Mouse (Mus musculus) ovary, postnatal 10 days (tissue): ENCODE data around the gene Sptbn4.
A peak's percentile ranks its signal among the peaks of the same experiment; 100 is the strongest.

Experiments used
- DNase-seq: peaks from one replicate; pipeline ENCODE4 v3.0.0; 2022; ENCODE audit warnings: low spot score

The Sptbn4 gene

GRCm38 (mm10) chr7:27433349-27433748 is 14.1 kb downstream of the Sptbn4 start:
- DNase-seq, result no peak

GRCm38 (mm10) chr7:27429135-27429534 is 18.4 kb downstream of the Sptbn4 start:
- no peak for DNase-seq

DNA sequence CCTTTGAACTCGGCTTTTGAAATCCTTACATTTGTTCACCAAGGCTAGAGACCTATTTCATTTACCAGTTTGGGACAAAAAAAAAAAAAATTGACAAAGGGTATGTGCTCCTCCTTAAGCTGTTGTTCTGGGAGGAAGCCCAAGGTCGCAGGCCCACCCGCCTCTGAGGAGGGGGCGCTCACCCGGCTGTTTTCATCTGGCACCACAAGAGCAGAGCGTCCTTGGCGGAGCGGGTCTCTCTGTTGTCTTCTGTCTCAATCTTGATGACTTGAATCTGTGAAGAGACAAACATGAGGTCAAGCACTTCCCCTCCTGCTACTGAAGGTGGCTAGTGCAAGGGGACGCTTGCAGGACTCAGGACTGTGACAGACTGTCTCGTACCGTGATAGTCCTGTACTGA is 19.5 kb downstream of the Sptbn4 start:
- DNase-seq, result no peak

DNA sequence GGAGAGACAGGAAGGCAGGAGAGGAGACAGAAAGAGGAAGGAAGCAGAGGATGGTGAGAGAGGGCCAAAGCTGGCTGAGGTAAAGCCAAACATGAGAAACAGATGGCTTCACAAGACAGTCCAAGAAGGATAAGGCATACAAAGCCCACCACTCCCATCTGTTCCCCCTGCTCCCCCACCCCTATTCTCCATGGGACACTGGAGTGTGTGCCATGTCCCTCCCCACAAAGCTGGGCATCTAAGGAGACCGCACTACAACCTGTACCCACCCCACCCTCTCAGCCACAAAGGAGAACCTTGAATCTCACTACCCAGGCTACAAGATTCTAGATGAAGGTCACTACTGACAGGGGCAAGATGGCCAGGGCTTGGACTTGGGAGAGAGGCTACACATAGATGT is 20.1 kb downstream of the Sptbn4 start:
- no peak for DNase-seq

GRCm38 (mm10) chr7:27423556-27424326 is 23.7 kb downstream of the Sptbn4 start:
- DNase-seq, result no peak

DNA sequence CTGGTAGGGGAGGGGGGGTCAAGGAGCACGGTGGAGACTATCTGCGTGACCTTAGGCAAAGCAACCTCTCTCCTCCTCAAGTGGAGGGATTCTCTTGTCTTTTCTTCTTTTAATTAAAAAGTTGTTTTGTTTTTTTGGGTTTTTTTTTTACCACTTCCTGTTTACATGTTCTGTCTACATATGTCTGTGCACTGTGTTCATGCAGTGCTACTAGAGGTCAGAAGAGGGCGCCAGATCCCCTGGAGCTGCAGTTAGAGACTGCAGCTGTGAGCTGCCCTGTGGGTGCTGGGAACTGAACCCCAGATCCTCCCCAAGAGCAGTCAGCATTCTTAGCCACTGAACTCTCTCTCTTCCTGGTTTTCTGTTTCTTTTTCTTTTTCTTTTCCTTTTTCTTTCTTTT is 28.4 kb downstream of the Sptbn4 start:
- no peak for DNase-seq

- DNase-seq, result no peak
Measured at GRCm38 (mm10) chr7:27417151-27417550, 30.3 kb downstream of the Sptbn4 start.

GRCm38 (mm10) chr7:27408379-27409176 is 38.9 kb downstream of the Sptbn4 start:
- DNase-seq, result peak; percentile 61

DNA sequence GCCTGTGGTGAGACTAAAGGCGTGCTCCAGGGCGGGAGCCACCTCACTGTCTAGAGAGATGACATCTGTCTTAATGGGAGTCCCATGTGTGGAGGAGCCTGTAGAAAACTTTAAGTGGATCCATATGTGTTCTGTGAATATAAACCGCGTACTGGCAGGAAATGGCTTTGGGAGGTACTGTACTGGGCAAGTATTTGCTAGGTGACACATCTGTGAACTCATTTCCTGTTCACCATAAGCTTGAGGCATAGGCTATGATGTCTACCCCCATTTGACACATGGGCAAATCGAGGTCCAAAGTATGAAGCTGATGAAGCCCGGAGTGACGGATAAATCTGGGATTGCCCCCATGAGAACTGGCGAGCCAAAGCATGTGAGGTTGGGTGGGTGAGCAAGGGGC is 39.7 kb downstream of the Sptbn4 start:
- DNase-seq, result no peak

DNA sequence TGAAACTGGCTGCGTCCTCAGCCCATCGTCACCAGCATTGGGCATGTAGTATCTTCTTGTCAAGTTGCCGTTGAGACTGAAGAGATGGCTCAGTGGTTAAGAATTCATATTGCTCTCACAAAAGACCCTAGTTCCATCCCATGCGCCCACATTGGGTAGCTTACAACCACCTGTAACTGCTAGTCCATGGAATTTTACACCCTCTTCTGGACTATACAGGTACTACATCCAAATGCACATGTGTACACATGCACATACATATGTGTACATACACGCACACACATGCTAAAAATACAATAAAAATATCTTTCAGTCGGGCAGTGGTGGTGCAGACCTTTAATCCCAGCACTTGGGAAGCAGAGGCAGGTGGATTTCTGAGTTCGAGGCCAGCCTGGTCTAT is 41.0 kb downstream of the Sptbn4 start:
- no peak for DNase-seq

- no peak for DNase-seq
Measured at GRCm38 (mm10) chr7:27404203-27404942, 43.1 kb downstream of the Sptbn4 start.

- peak; percentile 13 for DNase-seq
Measured at GRCm38 (mm10) chr7:27402675-27403074, 44.8 kb downstream of the Sptbn4 start.

- DNase-seq, result no peak
Measured at GRCm38 (mm10) chr7:27400545-27400944, 46.9 kb downstream of the Sptbn4 start.

- DNase-seq, result no peak
Measured at GRCm38 (mm10) chr7:27397048-27397949, 50.2 kb downstream of the Sptbn4 start.

DNA sequence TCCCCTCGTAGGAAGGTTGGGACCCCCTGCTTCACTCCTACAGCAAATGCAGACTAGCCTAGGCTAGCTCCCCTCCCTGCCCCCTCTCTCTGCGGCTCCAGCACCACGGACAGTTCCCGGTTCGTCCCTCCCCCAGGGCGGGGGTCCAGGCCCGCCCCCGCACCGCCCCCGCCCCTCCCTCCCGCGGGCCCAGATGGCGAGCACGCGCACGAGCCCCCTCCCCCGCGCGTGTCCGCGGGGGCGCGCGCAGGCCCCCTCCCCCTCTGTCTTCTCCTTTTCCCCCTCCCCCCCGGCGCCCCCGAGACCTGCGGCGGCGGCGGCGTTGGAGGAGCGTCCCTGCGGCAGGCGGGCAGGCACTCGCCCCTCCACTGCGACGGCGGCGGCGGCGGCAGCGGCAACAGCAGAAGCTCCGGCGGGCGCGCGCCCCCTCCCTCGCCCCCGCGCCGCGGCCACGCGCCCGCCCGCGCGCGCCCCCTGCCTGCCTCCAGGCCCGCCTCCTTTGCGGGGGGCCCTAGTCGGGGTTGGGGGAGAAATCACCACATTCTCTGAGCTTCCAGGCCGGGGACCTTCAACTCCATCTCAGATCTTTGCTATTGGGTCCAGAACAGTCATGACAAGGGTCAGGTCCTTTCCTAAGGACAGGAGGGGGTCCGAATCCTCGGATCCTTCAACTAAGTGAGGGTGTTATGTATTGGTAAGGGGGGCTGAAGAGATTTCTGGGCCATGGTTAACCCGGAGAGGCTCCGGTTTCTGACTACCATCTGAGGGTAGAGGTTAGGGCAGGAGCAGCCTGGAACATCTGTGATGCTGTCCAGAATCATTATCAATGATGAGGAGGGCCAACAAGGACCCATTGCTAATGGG is 51.1 kb downstream of the Sptbn4 start:
- peak; percentile 27 for DNase-seq

GRCm38 (mm10) chr7:27395521-27396183 is 51.8 kb downstream of the Sptbn4 start:
- no peak for DNase-seq

DNA sequence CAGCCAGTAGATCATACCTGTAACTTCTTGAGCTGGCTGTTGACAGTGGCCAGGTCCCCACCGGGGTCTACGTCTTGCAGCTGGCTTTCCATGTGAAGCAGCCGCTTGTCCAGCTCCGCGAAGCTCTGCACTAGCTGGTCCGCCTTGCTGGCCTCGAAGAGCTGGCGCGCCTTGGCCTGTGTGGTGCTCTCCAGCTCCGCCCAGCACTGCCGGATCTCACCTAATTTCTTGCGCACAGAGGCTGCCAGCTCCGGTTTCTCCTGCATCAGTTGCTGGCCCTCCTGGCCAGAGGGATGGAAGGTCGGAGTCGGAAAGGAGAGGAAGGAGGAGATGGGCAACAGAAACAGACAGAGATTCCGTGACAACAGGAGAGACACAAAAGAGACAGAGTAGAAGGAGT is 56.1 kb downstream of the Sptbn4 start:
- no peak for DNase-seq

DNA sequence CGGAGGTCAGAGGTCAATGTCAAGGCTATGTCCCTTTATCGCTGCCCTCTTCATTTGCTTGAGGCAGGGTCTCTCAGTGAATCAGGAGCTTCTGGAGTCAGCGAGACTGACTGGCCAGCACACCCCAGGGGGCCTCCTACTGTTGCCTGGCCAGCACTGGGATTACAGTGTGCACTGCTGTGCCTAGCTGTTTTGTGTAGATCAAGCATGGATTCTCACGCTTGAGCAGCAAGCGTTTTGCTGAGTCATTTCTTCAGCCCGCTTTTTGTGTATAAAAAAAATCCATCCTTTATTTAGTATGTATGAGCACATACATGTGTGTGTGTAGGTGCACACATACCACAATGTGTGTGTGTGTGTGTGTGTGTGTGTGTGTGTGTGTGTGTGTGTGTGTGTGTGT is 58.3 kb downstream of the Sptbn4 start:
- no peak for DNase-seq

- DNase-seq, result no peak
Measured at GRCm38 (mm10) chr7:27384731-27385130, 62.8 kb downstream of the Sptbn4 start.

DNA sequence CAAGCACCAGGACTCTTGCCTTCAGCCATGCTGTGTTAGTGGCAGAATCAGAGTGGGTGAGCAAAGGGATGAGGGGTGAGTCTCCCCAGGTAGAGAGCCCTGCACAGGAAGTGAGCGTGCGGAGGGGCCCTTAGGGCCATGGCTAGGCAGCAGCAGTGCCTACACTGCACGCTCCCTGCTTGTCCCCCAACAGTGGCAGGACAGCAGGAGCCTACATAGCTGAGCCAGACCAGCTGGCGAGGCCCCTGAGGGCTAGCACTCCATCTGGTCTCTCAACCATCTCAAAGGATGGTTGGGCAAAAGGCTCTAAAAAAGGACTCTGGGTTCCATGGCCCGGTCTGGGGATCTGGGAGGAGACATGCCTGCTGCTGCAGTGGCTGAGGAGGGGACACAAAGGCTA is 63.4 kb downstream of the Sptbn4 start:
- no peak for DNase-seq
